Mouse (Mus musculus): ENCODE data around the gene Carnmt1.

DNA sequence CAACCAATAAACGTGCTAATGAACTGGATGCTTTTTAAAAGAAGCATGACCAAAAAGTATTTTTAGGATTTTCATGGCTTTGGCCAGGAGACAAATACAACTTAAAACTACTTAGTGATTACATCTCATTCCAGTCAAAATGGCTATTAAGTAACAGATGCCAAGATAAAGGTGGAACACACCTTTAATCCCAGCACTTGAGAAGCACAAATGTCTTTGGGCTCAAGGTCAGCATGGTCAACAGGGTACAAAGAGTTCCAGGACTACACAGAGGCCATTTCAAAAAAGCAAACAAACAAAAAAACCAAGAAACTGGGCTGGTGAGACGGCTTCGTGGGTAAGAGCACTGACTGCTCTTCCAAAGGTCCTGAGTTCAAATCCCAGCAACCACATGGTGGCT lies 49.8 kb downstream of the Carnmt1 start:
- TF ChIP-seq CTCF (IDR thresholded peaks at IDR 0.05) (no peak), POLR2A (IDR thresholded peaks at IDR 0.05; ENCODE audit: insufficient read depth, low read depth, low read length) (no peak)
